Mouse (Mus musculus) cortical plate, adult 2 months (tissue): ENCODE measurements around the gene Fam151b.

Source experiments
- CTCF ChIP-seq: fragments of 200-500 bp; IDR thresholded peaks from 2 replicates; pipeline ENCODE4 v1.5.1; 2011; ENCODE audit warnings: mild to moderate bottlenecking, control low read depth, low read length; ENCODE audit not compliant: insufficient read depth; ENCODE audit errors: extremely low read depth
- POLR2A ChIP-seq: fragments of 200-500 bp; IDR thresholded peaks from 2 replicates; pipeline ENCODE4 v1.6.1; 2011; ENCODE audit warnings: mild to moderate bottlenecking, low read length, control low read depth; ENCODE audit not compliant: insufficient read depth; ENCODE audit errors: extremely low read depth

DNA sequence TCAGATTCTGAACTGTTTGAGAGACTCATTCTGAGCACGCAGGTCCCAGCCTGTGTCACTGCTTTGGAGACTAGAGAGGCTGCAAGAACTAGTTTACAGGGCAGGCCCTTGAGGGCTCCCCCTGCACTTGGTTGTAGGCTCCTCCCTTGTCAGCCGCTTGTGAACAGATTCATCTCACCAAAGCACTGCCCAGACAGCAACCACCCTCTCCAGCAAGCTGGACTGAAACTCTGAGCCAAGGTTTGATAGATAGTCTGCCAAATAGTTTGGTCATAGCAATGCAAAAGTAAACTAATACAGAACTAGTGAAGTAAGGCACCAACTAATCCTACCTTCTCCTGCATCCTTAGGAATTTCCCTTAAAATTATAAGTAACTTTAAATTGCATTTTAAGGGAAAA, 13.7 kb downstream of the Fam151b start:
- TF ChIP-seq CTCF = no peak
- TF ChIP-seq POLR2A = no peak
